Mouse (Mus musculus) heart, postnatal 10 days (tissue): ENCODE results near the gene Rho. TPM values are rescaled to one million over a fixed set of nuclear protein-coding genes. Genes with fewer than 3 reads are reported as not detected.
A peak's percentile ranks its signal among the peaks of the same experiment; 100 is the strongest.

Source experiments
- DNase-seq, 2 experiments: peaks; one replicate each; pipeline ENCODE4 v3.0.0; 2021
- intact Hi-C: fragments of 180-260 bp; cut with DNase I; formaldehyde crosslinking; loops from one replicate; pipeline ENCODE4 v1.15.1; 2025
- total RNA-seq, 2 experiments: library from RNA; stranded (reverse); gene quantifications; 2 replicates each; pipeline ENCODE4 v1.2.3; 2021

Rho gene
- total RNA-seq, 2 experiments from 2014 or later, result 0.07 to 0.20 TPM

GRCm38 (mm10) chr6:115972083-115972764, 40.7 kb downstream of the Rho start:
- intact Hi-C loops, result no loop called here
- peak in 1 of 2 experiments; percentile 62 for DNase-seq

- no peak for DNase-seq
- intact Hi-C loops, result no loop called here
These were observed 41.8 kb downstream of the Rho start for GRCm38 (mm10) chr6:115973139-115973875.

GRCm38 (mm10) chr6:115973881-115974662, 42.5 kb downstream of the Rho start:
- intact Hi-C loops, result no loop called here
- DNase-seq, result peak in 1 of 2 experiments; percentile 29

- intact Hi-C loops, result no loop called here
- no peak for DNase-seq
These were observed 44.1 kb downstream of the Rho start for GRCm38 (mm10) chr6:115975606-115976005.

GRCm38 (mm10) chr6:115977810-115978209, 46.3 kb downstream of the Rho start:
- intact Hi-C loops, result no loop called here
- DNase-seq, result no peak

- intact Hi-C loops, result no loop called here
- no peak for DNase-seq
These were observed 47.0 kb downstream of the Rho start for GRCm38 (mm10) chr6:115978596-115978995.

- intact Hi-C loops, result no loop called here
- DNase-seq, result no peak
These were observed 51.3 kb downstream of the Rho start for GRCm38 (mm10) chr6:115982889-115983288.

GRCm38 (mm10) chr6:115983306-115984038, 51.9 kb downstream of the Rho start:
- DNase-seq, result peak in 1 of 2 experiments; percentile 23
- intact Hi-C loops, result no loop called here

GRCm38 (mm10) chr6:115984580-115984979, 53.0 kb downstream of the Rho start:
- intact Hi-C loops, result no loop called here
- no peak for DNase-seq

- no peak for DNase-seq
- intact Hi-C loops, result no loop called here
These were observed 54.1 kb downstream of the Rho start for GRCm38 (mm10) chr6:115985622-115986021.

- intact Hi-C loops, result no loop called here
- DNase-seq, result peak in 1 of 2 experiments; percentile 56
These were observed 55.0 kb downstream of the Rho start for GRCm38 (mm10) chr6:115986472-115987095.

- intact Hi-C loops, result no loop called here
- DNase-seq, result no peak
These were observed 55.7 kb downstream of the Rho start for GRCm38 (mm10) chr6:115987096-115987747.

- intact Hi-C loops, result no loop called here
- no peak for DNase-seq
These were observed 57.5 kb downstream of the Rho start for GRCm38 (mm10) chr6:115989032-115989431.

- DNase-seq, result no peak
These were observed 58.1 kb downstream of the Rho start for GRCm38 (mm10) chr6:115989607-115990006.

More at GRCm38 (mm10) chr6:115989607-115990006, 58.1 kb downstream of the Rho start:
- intact Hi-C loops, result loop anchor here (2.0 to 5.0 kb wide), 2 partner anchors 15 to 32 kb away; no protein-coding TSS in a partner anchor

Other genes with a start within 250 kb of the Rho start
- gene Tmem40, start 169.3 kb upstream of the Rho start, total RNA-seq, result under 1 TPM; 0.60 TPM
- 10 to 100 TPM; 73.0 to 87.4 TPM for gene Cand2, start 157.2 kb upstream of the Rho start, total RNA-seq
- gene Rpl32, start 123.0 kb upstream of the Rho start, total RNA-seq, result 100 to 1,000 TPM; 842 to 867 TPM
- under 1 TPM; 0.79 TPM for gene Efcab12, start 93.3 kb upstream of the Rho start, total RNA-seq
- 1 to 10 TPM; 2.6 to 3.5 TPM for gene Mbd4, start 78.4 kb upstream of the Rho start, total RNA-seq
- gene Ift122, start 78.3 kb upstream of the Rho start, total RNA-seq, result 10 to 100 TPM; 22.4 to 22.9 TPM
- gene H1foo, start 13.2 kb downstream of the Rho start, total RNA-seq, result not detected
- gene Plxnd1, start 63.3 kb downstream of the Rho start, total RNA-seq, result 100 to 1,000 TPM; 179 to 224 TPM